In the genomic region with DNA sequence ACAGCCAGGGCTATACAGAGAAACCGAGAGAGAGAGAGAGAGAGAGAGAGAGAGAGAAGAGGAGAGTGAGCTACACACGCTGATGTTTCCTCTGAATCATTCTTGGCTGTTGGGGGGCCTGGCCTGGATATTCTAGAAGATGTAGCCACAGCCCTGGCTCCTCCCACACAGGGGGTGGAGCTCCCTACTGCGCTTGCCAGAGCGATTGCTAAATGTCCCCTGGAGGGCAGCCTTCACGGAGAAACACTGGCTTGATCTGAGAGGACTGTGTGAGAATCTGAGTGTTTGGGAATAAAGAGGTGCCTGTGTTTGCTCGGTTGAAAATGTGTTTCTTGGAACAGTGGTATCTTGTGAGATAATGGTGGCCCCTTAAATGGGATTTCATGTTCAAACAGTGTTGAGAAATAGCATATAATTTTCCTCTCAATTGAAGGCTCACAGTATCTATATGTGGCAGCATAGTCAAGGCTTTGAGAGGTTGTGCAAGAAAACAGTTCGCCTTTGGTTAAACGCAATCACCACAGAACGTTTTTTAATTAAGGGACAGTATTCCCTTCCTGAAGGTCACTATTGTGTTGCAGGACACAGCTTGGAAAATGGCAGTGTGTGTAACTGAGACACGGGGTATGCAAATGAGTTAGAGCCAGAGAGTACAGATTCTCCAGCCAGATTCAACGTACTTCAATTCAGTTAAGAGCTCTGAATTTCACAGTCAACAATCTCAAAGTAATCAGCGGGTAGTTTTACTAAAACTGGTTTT, we compare ENCODE assay signal across 8 mouse cellular contexts. TPM values are rescaled to one million over a fixed set of nuclear protein-coding genes. Genes with fewer than 3 reads are reported as not detected.
DNase-seq lines count a peak whose midpoint lies in the region; ATAC-seq lines count a peak whose summit lies in the region.
"Had no signal": no experiment of that assay in that cellular context is flagged by ENCODE, and none has a peak within 500 bp of the region (broad histone marks: within the 10 kb centered on the region; RNA-seq: fewer than 3 reads in every experiment).

No protein-coding gene starts in this region.

- H3K4me2 ChIP-seq in liver, embryonic 16.5 days (ENCODE audit: low read depth, low read length) = no peak overlapping the region
- H3K4me2 ChIP-seq: embryonic facial prominence, embryonic 13.5 days had no signal

- no peak overlapping the region for H3K9ac ChIP-seq in liver, embryonic 16.5 days (ENCODE audit: low read depth, low read length)
- H3K9ac ChIP-seq: embryonic facial prominence, embryonic 13.5 days had no signal

- no peaks in the 10 kb centered on the region for H3K27me3 ChIP-seq in liver, embryonic 16.5 days (ENCODE audit: control insufficient read depth, insufficient read depth, low read depth, low read length)
- H3K27me3 ChIP-seq in splenic B cell, adult 2 months (ENCODE audit: control insufficient read depth, insufficient read depth, low read length, poor library complexity, severe bottlenecking) = no peaks in the 10 kb centered on the region

- peak; percentile 73 for DNase-seq in testis, postnatal 10 days (ENCODE audit: low spot score)
- DNase-seq in testis, postnatal 14 days (ENCODE audit: low spot score) = no peak
- DNase-seq in adrenal gland, postnatal 4 days (ENCODE audit: low spot score in 2 of 2) = peak; percentile 39 to 57
- peak; percentile 79 for DNase-seq in gastrocnemius, postnatal 25 days
- DNase-seq in kidney, adult 18-20 months = peak; percentile 69
- peak; percentile 27 for DNase-seq in splenic B cell, adult 2 months (ENCODE audit: low read depth, low spot score)

- no peak overlapping the region for H3K4me3 ChIP-seq in liver, embryonic 16.5 days (ENCODE audit: low read depth, low read length)
- H3K4me3 ChIP-seq: embryonic facial prominence, embryonic 13.5 days had no signal

- 36% methylated on average over 12 of the region's 12 CpGs for WGBS in liver, embryonic 16.5 days (ENCODE audit: insufficient replicate concordance)

- H3K4me1 ChIP-seq in liver, embryonic 16.5 days (ENCODE audit: control insufficient read depth, low read depth, low read length) = peaks cover 13% of the 10 kb centered on the region

- H3K27ac ChIP-seq in liver, embryonic 16.5 days (ENCODE audit: low read length) = 0 out of 2 replicates have a peak overlapping the region, but pooled peaks have one; percentile 11
- H3K27ac ChIP-seq: embryonic facial prominence, embryonic 13.5 days had no signal

- peak; percentile 82 for ATAC-seq in liver, embryonic 16.5 days (ENCODE audit: low read depth)

- H3K36me3 ChIP-seq in liver, embryonic 16.5 days (ENCODE audit: control insufficient read depth, insufficient read depth) = no peaks in the 10 kb centered on the region
- H3K36me3 ChIP-seq in splenic B cell, adult 2 months (ENCODE audit: control insufficient read depth, insufficient read depth, low read length, poor library complexity, severe bottlenecking) = no peaks in the 10 kb centered on the region
- H3K36me3 ChIP-seq: embryonic facial prominence, embryonic 13.5 days had no signal

- no peaks in the 10 kb centered on the region for H3K9me3 ChIP-seq in liver, embryonic 16.5 days (replicated peaks; ENCODE audit: control insufficient read depth, low read length)
- H3K9me3 ChIP-seq: embryonic facial prominence, embryonic 13.5 days had no signal

RNA-seq across cellular contexts. Expression of gene Trim2, which starts 49.4 kb away (rescaled TPM):
- 10 to 100 TPM; 59.5 to 71.3 TPM for total RNA-seq in adrenal gland, postnatal 4 days (2021)
- 1 to 10 TPM; 2.7 to 3.3 TPM for total RNA-seq in gastrocnemius, postnatal 25 days (2021)
- 6.3 and 6.4 TPM in 2 replicates for polyA plus RNA-seq in liver, embryonic 16.5 days (2015; fragmentation: Nextera tagmentation; extraction: Ambion mirVana)

Comparison
In these comparisons a context has a peak if more than half of its experiments do, and no peak if none do; other contexts are left out.
1. RNA of gene Trim2, which starts 49.4 kb away (total RNA-seq): 59.5 to 71.3 TPM in adrenal gland, postnatal 4 days; 2.7 to 3.3 TPM in gastrocnemius, postnatal 25 days; every median in the first group is over 10 times any median in the second.